Mouse (Mus musculus) heart, adult 10 weeks (tissue): ENCODE results near the gene Mrgprb3. TPM values are rescaled to one million over a fixed set of nuclear protein-coding genes. Genes with fewer than 3 reads are reported as not detected.

ENCODE experiments used
- polyA plus RNA-seq: library from polyadenylated mRNA; stranded (reverse); fragments of 350-450 nt; fragmentation: Illumina TruSeq; extraction: RNeasy Lipid Tissue Mini Kit (QIAGEN cat#74804); gene quantifications from one replicate; pipeline ENCODE4 v1.2.3, GENCODE M21; 2014; ENCODE audit warnings: low read depth, low replicate concordance

The Mrgprb3 gene
- polyA plus RNA-seq, result not detected

DNA sequence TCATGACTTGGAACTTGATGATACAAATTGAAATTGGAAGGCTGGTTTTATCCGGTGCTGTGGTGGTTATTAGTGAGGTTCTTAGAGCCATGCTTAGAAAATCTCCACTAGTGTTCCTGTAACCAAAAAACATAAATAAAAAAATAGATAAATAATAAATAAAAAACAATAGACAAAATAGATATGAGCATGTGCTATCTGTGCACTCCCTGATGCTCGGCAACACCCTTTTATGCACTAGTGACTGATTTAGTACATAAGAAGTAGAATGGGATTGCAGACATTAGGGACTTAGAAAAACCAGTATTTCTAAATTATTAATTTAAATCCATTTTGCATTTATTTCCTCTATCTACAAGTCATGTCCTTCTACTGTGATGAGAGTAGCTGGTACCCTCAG is at the start of gene Mrgprb3:
Gene Mrgprb3 (minus strand): TSS at position 101 of the 400 bp plus-strand sequence.

Other genes starting within 250 kb of the Mrgprb3 start
- 0.45 TPM for gene Mrgprb1, start 187.5 kb downstream of the Mrgprb3 start, polyA plus RNA-seq
- gene Mrgprx2, start 144.5 kb downstream of the Mrgprb3 start, polyA plus RNA-seq, result not detected
- gene Mrgprb2, start 85.7 kb downstream of the Mrgprb3 start, polyA plus RNA-seq, result not detected
- gene Zdhhc13, start 145.2 kb upstream of the Mrgprb3 start, polyA plus RNA-seq, result 13.0 TPM
- gene Csrp3, start 204.2 kb upstream of the Mrgprb3 start, polyA plus RNA-seq, result 2,509 TPM
- 0.45 TPM for gene E2f8, start 237.8 kb upstream of the Mrgprb3 start, polyA plus RNA-seq